Mouse (Mus musculus): ENCODE data around the gene Mrpl58. TPM values are rescaled to one million over a fixed set of nuclear protein-coding genes. Genes with fewer than 3 reads are reported as not detected.

Mrpl58 gene
- 226 and 244 TPM in 2 replicates for polyA plus RNA-seq (2015; fragmentation: Nextera tagmentation; extraction: Ambion mirVana)

- Histone ChIP-seq H3K9ac (replicated peaks) (peak within 1 kb of the TSS; percentile 83), H3K27me3 (no peaks in the 10 kb centered on the region), H3K4me2 (replicated peaks) (peak within 1 kb of the TSS; percentile 83), H3K9me3 (no peaks in the 10 kb centered on the region), H3K4me1 (replicated peaks) (peaks cover 62% of the 10 kb centered on the region), H3K36me3 (peaks cover 27% of the 10 kb centered on the region), H3K4me3 (replicated peaks) (peak within 1 kb of the TSS; percentile 71), H3K27ac (peak within 1 kb of the TSS; percentile 89)
- ATAC-seq = peak; percentile 88
- WGBS = 3% methylated on average over 50 of the region's 50 CpGs
Measured at GRCm38 (mm10) chr11:115403338-115404124, at the start of gene Mrpl58. TSS of gene Mrpl58 (plus strand) at chr11:115403752.

- H3K9ac ChIP-seq (replicated peaks) = no peak overlapping the region
- H3K27me3 ChIP-seq = peaks cover 4% of the 10 kb centered on the region; the same call in 1 of the 2 replicates
- no peak overlapping the region for H3K27ac ChIP-seq
- WGBS = 8% methylated on average over 8 of the region's 8 CpGs
- H3K4me2 ChIP-seq (replicated peaks) = no peak overlapping the region
- H3K4me3 ChIP-seq (replicated peaks) = no peak overlapping the region
- no peaks in the 10 kb centered on the region for H3K9me3 ChIP-seq
- peak; percentile 21 for ATAC-seq
- H3K4me1 ChIP-seq (replicated peaks) = peaks cover 7% of the 10 kb centered on the region
- peaks cover 69% of the 10 kb centered on the region for H3K36me3 ChIP-seq
Measured at GRCm38 (mm10) chr11:115354183-115354582, 49.4 kb upstream of the Mrpl58 start.

GRCm38 (mm10) chr11:115358468-115358867 is 45.1 kb upstream of the Mrpl58 start:
- Histone ChIP-seq H3K27ac (peak overlapping the region; percentile 40), H3K4me2 (replicated peaks) (no peak overlapping the region), H3K4me3 (replicated peaks) (no peak overlapping the region), H3K4me1 (replicated peaks) (peaks cover 14% of the 10 kb centered on the region), H3K36me3 (peaks cover 30% of the 10 kb centered on the region), H3K9ac (replicated peaks) (peak overlapping the region; percentile 49), H3K27me3 (peaks cover 4% of the 10 kb centered on the region; the same call in 1 of the 2 replicates), H3K9me3 (no peaks in the 10 kb centered on the region)
- WGBS = 21% methylated on average over 5 of the region's 5 CpGs
- ATAC-seq = peak; percentile 65

- 37% methylated on average over 3 of the region's 3 CpGs for WGBS
- peak; percentile 31; the same call in 1 of the 2 replicates for ATAC-seq
- H3K9ac ChIP-seq (replicated peaks) = no peak overlapping the region; the same call in 1 of the 2 replicates
Measured at GRCm38 (mm10) chr11:115359293-115359692, 44.3 kb upstream of the Mrpl58 start.

GRCm38 (mm10) chr11:115359726-115360125 is 43.8 kb upstream of the Mrpl58 start:
- Histone ChIP-seq H3K4me1 (replicated peaks) (peaks cover 17% of the 10 kb centered on the region), H3K4me2 (replicated peaks) (no peak overlapping the region), H3K27ac (peak overlapping the region; percentile 6; the same call in 1 of the 2 replicates), H3K9me3 (no peaks in the 10 kb centered on the region), H3K9ac (replicated peaks) (no peak overlapping the region; the same call in 1 of the 2 replicates), H3K4me3 (replicated peaks) (no peak overlapping the region), H3K27me3 (peaks cover 4% of the 10 kb centered on the region; the same call in 1 of the 2 replicates), H3K36me3 (peaks cover 27% of the 10 kb centered on the region)
- ATAC-seq = no peak
- WGBS = 59% methylated on average over 6 of the region's 6 CpGs

More at GRCm38 (mm10) chr11:115359293-115359692, 44.3 kb upstream of the Mrpl58 start:
- Histone ChIP-seq H3K36me3 (peaks cover 27% of the 10 kb centered on the region), H3K27ac (peak overlapping the region; percentile 40), H3K27me3 (peaks cover 4% of the 10 kb centered on the region; the same call in 1 of the 2 replicates), H3K4me3 (replicated peaks) (no peak overlapping the region), H3K4me2 (replicated peaks) (no peak overlapping the region), H3K9me3 (no peaks in the 10 kb centered on the region), H3K4me1 (replicated peaks) (peaks cover 17% of the 10 kb centered on the region)

GRCm38 (mm10) chr11:115364136-115364535 is 39.4 kb upstream of the Mrpl58 start:
- H3K36me3 ChIP-seq = peaks cover 3% of the 10 kb centered on the region; the same call in 1 of the 2 replicates
- H3K27me3 ChIP-seq = no peaks in the 10 kb centered on the region
- WGBS = 90% methylated on average over 3 of the region's 3 CpGs
- H3K9me3 ChIP-seq = no peaks in the 10 kb centered on the region
- H3K4me1 ChIP-seq (replicated peaks) = peaks cover 37% of the 10 kb centered on the region
- no peak overlapping the region for H3K4me2 ChIP-seq (replicated peaks)
- H3K9ac ChIP-seq (replicated peaks) = 0 out of 2 replicates have a peak overlapping the region, but pooled peaks have one; percentile 21
- H3K4me3 ChIP-seq (replicated peaks) = no peak overlapping the region
- ATAC-seq = no peak
- no peak overlapping the region for H3K27ac ChIP-seq

GRCm38 (mm10) chr11:115366039-115366705 is 37.4 kb upstream of the Mrpl58 start:
- H3K4me3 ChIP-seq (replicated peaks) = peak overlapping the region; percentile 76
- ATAC-seq = peak; percentile 40
- peak overlapping the region; percentile 88 for H3K27ac ChIP-seq
- peak overlapping the region; percentile 94 for H3K4me2 ChIP-seq (replicated peaks)
- H3K36me3 ChIP-seq = no peaks in the 10 kb centered on the region
- H3K9ac ChIP-seq (replicated peaks) = peak overlapping the region; percentile 89; the same call in 1 of the 2 replicates
- H3K27me3 ChIP-seq = peaks cover 15% of the 10 kb centered on the region; the same call in 1 of the 2 replicates
- H3K4me1 ChIP-seq (replicated peaks) = peaks cover 30% of the 10 kb centered on the region
- no peaks in the 10 kb centered on the region for H3K9me3 ChIP-seq
- WGBS = 43% methylated on average over 7 of the region's 7 CpGs

- WGBS = 1% methylated on average over 28 of the region's 28 CpGs
- Histone ChIP-seq H3K4me3 (replicated peaks) (peak overlapping the region; percentile 76), H3K36me3 (no peaks in the 10 kb centered on the region), H3K9ac (replicated peaks) (peak overlapping the region; percentile 89), H3K9me3 (no peaks in the 10 kb centered on the region), H3K4me1 (replicated peaks) (peaks cover 30% of the 10 kb centered on the region), H3K4me2 (replicated peaks) (peak overlapping the region; percentile 94), H3K27ac (peak overlapping the region; percentile 88), H3K27me3 (peaks cover 15% of the 10 kb centered on the region; the same call in 1 of the 2 replicates)
- peak; percentile 78 for ATAC-seq
Measured at GRCm38 (mm10) chr11:115366706-115367394, 36.7 kb upstream of the Mrpl58 start.

GRCm38 (mm10) chr11:115367395-115367944 is 36.1 kb upstream of the Mrpl58 start, which contains the start of gene Hid1:
TSS of gene Hid1 (minus strand) at chr11:115367756.
- Histone ChIP-seq H3K4me2 (replicated peaks) (peak within 1 kb of the TSS; percentile 94), H3K4me1 (replicated peaks) (peaks cover 30% of the 10 kb centered on the region), H3K9me3 (no peaks in the 10 kb centered on the region), H3K36me3 (no peaks in the 10 kb centered on the region), H3K27ac (peak within 1 kb of the TSS; percentile 88), H3K4me3 (replicated peaks) (peak within 1 kb of the TSS; percentile 76), H3K9ac (replicated peaks) (peak within 1 kb of the TSS; percentile 89), H3K27me3 (peaks cover 15% of the 10 kb centered on the region; the same call in 1 of the 2 replicates)
- WGBS = 1% methylated on average over 37 of the region's 39 CpGs
- peak; percentile 78 for ATAC-seq

GRCm38 (mm10) chr11:115370368-115370767 is 33.2 kb upstream of the Mrpl58 start:
- H3K9ac ChIP-seq (replicated peaks) = no peak overlapping the region
- H3K4me1 ChIP-seq (replicated peaks) = peaks cover 37% of the 10 kb centered on the region
- ATAC-seq = no peak
- WGBS = 61% methylated on average over 7 of the region's 7 CpGs
- H3K27me3 ChIP-seq = peaks cover 27% of the 10 kb centered on the region
- no peaks in the 10 kb centered on the region for H3K9me3 ChIP-seq
- H3K36me3 ChIP-seq = no peaks in the 10 kb centered on the region
- no peak overlapping the region for H3K27ac ChIP-seq
- H3K4me3 ChIP-seq (replicated peaks) = no peak overlapping the region
- H3K4me2 ChIP-seq (replicated peaks) = no peak overlapping the region

- no peak for ATAC-seq
- no peak overlapping the region for H3K4me3 ChIP-seq (replicated peaks)
- H3K9me3 ChIP-seq = no peaks in the 10 kb centered on the region
- 58% methylated on average over 8 of the region's 8 CpGs for WGBS
- no peaks in the 10 kb centered on the region for H3K36me3 ChIP-seq
- H3K27ac ChIP-seq = no peak overlapping the region
- H3K9ac ChIP-seq (replicated peaks) = no peak overlapping the region
- H3K27me3 ChIP-seq = peaks cover 36% of the 10 kb centered on the region
- H3K4me2 ChIP-seq (replicated peaks) = no peak overlapping the region
- H3K4me1 ChIP-seq (replicated peaks) = peaks cover 27% of the 10 kb centered on the region
Measured at GRCm38 (mm10) chr11:115371354-115371753, 32.2 kb upstream of the Mrpl58 start.
